Mouse (Mus musculus): Measurements from ENCODE around the gene 1700025G04Rik. TPM values are rescaled to one million over a fixed set of nuclear protein-coding genes. Genes with fewer than 3 reads are reported as not detected.
A peak's percentile ranks its signal among the peaks of the same experiment; 100 is the strongest.

The 1700025G04Rik gene
- polyA plus RNA-seq, 1 experiment from 2014 or later: 38.4 TPM

DNA sequence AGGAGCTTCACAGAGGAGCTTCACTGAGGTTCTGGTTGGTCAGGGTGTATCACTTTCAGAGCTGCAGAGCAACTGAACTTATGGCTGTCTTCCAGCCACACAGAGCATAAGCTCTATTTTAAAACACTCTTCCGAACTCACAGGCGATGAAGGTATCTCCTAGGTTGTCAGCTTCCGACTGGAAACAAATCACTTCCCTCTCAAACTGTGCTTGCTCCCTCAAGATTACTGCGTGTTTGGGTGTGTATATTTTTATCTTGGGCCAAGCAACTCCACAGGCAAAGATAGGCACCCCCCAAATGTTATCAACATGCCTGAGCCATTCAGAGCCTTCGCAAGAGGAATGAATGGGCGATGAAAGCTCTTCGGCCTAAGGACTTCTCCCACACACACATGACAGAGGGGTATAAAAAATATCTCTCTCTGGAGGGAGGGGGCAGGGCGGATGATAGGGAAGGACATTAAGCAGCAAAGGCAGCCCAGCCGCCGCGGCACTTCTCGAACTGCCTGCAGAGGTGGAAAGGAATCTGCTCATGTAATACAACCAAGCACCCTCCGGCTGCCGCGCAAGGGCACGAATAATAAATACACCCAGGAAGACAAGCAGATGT lies 1.0 kb downstream of the 1700025G04Rik start:
- H3K9ac ChIP-seq (replicated peaks): peak overlapping the region; percentile 92
- WGBS: 3% methylated on average over 16 of the region's 16 CpGs
- no peaks in the 10 kb centered on the region for H3K27me3 ChIP-seq
- H3K4me3 ChIP-seq: peak overlapping the region; percentile 73
- H3K36me3 ChIP-seq: no peaks in the 10 kb centered on the region
- peaks cover 56% of the 10 kb centered on the region for H3K4me1 ChIP-seq
- ATAC-seq (ENCODE audit: low FRiP score, low read depth): no peak
- H3K4me2 ChIP-seq (replicated peaks): peak overlapping the region; percentile 80
- H3K27ac ChIP-seq (replicated peaks): peak overlapping the region; percentile 96
- H3K9me3 ChIP-seq: no peaks in the 10 kb centered on the region

DNA sequence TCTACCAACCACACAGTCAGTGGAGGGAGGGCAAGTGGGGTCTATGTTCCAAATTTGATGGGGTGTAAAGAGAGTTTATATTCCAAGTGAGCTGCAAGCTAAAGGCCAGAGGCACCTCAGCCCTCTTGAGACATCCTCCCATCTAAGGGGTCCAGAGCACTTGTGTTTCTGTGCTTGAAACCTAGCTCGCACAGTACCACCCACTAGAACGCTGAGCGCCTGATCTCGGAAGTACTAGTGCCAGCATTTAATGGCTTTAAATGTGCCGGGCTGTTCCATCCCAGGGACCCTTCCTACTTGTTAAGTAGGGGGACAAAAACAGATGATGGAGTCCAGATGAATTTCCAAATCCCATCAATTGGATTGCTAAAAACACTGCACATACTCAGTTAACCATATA lies 1.9 kb downstream of the 1700025G04Rik start:
- WGBS: 57% methylated on average over 5 of the region's 5 CpGs
- H3K9ac ChIP-seq (replicated peaks): peak overlapping the region; percentile 92

DNA sequence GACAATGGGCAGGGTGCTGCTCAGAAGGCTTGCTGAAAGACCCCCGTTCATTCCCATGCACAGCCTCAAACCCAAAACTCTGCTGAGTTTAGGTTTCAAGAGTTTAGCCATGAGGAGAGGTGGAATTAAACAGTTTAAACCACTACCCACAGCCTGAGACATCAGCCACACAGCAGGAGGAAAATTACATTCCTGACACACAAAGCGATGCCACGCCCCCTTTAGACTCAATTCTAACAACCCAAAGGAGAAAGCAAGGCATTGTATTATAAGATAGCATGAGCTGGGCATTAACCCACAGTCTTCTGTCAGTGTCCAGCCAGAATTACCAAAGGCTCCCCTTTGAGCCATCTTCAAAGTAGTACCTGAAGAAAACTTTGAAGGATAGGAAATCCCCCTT lies 3.0 kb downstream of the 1700025G04Rik start:
- H3K27me3 ChIP-seq: no peaks in the 10 kb centered on the region
- H3K27ac ChIP-seq (replicated peaks): no peak overlapping the region
- H3K36me3 ChIP-seq: no peaks in the 10 kb centered on the region
- H3K4me1 ChIP-seq: peaks cover 73% of the 10 kb centered on the region
- H3K9me3 ChIP-seq: no peaks in the 10 kb centered on the region
- H3K4me3 ChIP-seq: 0 out of 2 replicates have a peak overlapping the region, but pooled peaks have one; percentile 10
- H3K9ac ChIP-seq (replicated peaks): no peak overlapping the region
- H3K4me2 ChIP-seq (replicated peaks): peak overlapping the region; percentile 80
- WGBS: 29% methylated on average over 3 of the region's 3 CpGs
- no peak for ATAC-seq (ENCODE audit: low FRiP score, low read depth)

More for the DNA sequence above, 1.9 kb downstream of the 1700025G04Rik start:
- Histone ChIP-seq H3K4me2 (replicated peaks) (peak overlapping the region; percentile 80), H3K9me3 (no peaks in the 10 kb centered on the region), H3K4me3 (peak overlapping the region; percentile 73), H3K27ac (replicated peaks) (no peak overlapping the region), H3K27me3 (no peaks in the 10 kb centered on the region), H3K4me1 (peaks cover 63% of the 10 kb centered on the region), H3K36me3 (no peaks in the 10 kb centered on the region)
- no peak for ATAC-seq (ENCODE audit: low FRiP score, low read depth)

DNA sequence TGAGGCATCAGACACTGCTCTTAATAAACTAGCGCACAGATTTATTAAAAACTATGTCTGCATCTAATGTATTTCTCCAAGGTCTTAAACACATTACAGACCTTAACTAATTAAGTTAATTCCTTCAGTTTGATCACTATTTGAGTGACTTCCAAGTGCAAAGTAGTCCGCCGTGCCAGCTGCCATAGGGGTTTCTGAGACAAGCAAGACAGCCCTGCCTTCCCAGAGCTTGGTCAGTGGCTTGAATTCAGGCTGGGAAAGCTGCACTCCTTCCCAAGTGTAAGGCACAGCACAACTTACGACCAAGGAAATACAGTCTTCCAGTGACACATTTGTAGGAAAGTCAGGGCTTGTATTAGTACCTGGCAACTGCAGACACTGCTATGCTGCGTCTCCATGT lies 4.4 kb downstream of the 1700025G04Rik start:
- Histone ChIP-seq H3K9ac (replicated peaks) (no peak overlapping the region), H3K4me3 (no peak overlapping the region), H3K36me3 (no peaks in the 10 kb centered on the region), H3K27me3 (no peaks in the 10 kb centered on the region), H3K27ac (replicated peaks) (no peak overlapping the region), H3K4me2 (replicated peaks) (0 out of 2 replicates have a peak overlapping the region, but pooled peaks have one; percentile 15), H3K4me1 (peaks cover 66% of the 10 kb centered on the region), H3K9me3 (no peaks in the 10 kb centered on the region)
- no peak for ATAC-seq (ENCODE audit: low FRiP score, low read depth)
- 79% methylated on average over 5 of the region's 5 CpGs for WGBS

DNA sequence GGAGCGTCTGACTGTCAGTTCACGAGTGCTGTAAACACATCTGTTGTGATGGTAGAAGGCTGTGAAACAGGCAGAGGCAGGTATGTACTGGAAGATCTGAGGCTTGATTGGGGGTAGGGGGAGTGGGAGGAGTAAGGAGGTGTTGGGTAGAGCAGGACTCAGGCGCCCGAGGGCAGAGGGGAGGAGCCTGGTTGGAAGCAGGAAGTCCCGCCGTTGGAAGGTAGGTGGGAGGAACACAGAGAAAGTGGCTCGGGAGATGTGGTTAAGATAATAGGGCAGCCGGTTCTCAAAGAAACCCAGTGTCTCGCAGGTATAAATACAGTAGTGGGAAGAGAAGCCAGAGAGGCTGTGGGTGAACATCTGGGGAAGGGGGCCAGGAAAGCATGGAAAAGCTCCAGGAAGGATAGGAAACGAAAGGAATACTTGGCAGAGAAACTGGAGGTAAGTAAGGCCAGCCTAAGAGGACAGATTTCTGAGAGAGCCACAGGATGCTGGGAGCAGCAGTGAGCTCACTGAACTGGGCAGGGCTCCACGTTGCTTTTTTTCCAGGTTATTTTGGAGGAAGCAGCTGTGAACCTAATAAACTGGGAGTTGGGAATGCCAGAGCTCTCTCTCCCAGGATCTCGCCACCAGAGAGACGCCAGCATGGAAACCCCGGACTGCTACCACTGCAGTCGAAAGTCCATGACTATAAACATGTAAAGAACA lies 5.1 kb downstream of the 1700025G04Rik start:
- no peak overlapping the region for H3K4me3 ChIP-seq
- H3K4me1 ChIP-seq: peaks cover 66% of the 10 kb centered on the region
- no peak overlapping the region for H3K9ac ChIP-seq (replicated peaks)
- H3K4me2 ChIP-seq (replicated peaks): peak overlapping the region; percentile 15; the same call in 1 of the 2 replicates
- H3K9me3 ChIP-seq: no peaks in the 10 kb centered on the region
- H3K27me3 ChIP-seq: no peaks in the 10 kb centered on the region
- ATAC-seq (ENCODE audit: low FRiP score, low read depth): no peak
- 32% methylated on average over 15 of the region's 15 CpGs for WGBS
- no peaks in the 10 kb centered on the region for H3K36me3 ChIP-seq
- no peak overlapping the region for H3K27ac ChIP-seq (replicated peaks)

DNA sequence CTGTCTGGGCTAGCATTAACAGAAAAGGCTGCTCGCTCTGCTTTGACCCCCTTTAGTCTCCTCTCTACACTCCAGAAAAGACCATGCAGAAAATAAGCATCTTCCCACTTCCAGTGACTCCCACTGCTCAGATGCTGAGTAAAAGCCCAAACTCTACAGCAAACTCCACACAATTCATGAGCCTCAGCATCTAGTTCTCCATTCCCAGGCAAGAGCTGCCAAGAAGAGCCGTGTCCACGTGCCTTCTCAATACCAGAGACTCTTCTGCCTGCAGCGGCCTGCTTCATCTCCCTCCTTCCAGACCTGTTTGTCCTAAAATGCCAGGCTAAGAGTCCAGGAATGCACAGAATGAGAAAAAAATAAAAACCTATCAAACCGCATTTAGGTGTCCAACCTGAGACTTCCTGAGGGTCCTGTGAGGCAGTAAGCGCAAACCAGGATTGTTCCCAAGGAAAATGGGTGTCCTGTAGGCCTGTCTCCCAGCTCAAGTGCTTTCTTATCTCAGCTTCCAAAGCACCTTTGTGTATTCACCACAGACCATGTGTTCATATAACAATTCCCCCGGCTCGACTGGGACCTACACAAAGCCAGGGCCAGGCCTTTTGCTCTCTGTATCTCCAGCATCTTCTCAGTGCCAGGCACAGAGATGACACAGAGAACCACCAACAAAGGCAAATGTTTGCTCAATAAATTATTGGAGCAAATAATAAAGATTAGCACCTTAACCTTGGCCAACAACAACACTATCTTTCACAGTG lies 7.8 kb downstream of the 1700025G04Rik start:
- H3K9ac ChIP-seq (replicated peaks): no peak overlapping the region
- no peak for ATAC-seq (ENCODE audit: low FRiP score, low read depth)
- no peak overlapping the region for H3K4me3 ChIP-seq
- no peaks in the 10 kb centered on the region for H3K9me3 ChIP-seq
- 0 out of 2 replicates have a peak, but pooled peaks cover 2% of the 10 kb centered on the region for H3K36me3 ChIP-seq
- no peaks in the 10 kb centered on the region for H3K27me3 ChIP-seq
- no peak overlapping the region for H3K4me2 ChIP-seq (replicated peaks)
- H3K27ac ChIP-seq (replicated peaks): peak overlapping the region; percentile 64
- WGBS: 80% methylated on average over 8 of the region's 8 CpGs
- peaks cover 51% of the 10 kb centered on the region for H3K4me1 ChIP-seq

DNA sequence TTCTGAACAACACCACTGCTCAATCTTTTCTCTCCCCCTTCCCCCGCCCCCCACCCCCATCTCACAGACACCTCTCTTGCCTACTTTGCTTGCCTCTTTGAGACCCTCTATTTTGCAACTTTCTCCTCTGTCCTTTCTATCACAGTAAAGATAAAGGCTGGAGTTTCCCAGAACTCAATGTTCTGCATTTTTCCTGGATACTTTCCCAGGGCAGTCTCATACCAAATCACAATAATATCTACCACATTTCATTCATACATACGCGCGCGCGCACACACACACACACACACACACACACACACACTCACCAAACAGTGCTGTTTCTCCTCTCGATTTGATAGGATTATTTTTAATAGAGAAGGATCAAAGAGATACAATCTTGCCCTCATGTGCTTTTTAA lies 8.8 kb downstream of the 1700025G04Rik start:
- Histone ChIP-seq H3K4me2 (replicated peaks) (no peak overlapping the region), H3K27ac (replicated peaks) (no peak overlapping the region), H3K4me3 (no peak overlapping the region), H3K4me1 (peaks cover 45% of the 10 kb centered on the region), H3K9ac (replicated peaks) (no peak overlapping the region), H3K27me3 (no peaks in the 10 kb centered on the region), H3K9me3 (no peaks in the 10 kb centered on the region), H3K36me3 (0 out of 2 replicates have a peak, but pooled peaks cover 2% of the 10 kb centered on the region)
- WGBS: 95% methylated on average over 7 of the region's 7 CpGs
- no peak for ATAC-seq (ENCODE audit: low FRiP score, low read depth)

DNA sequence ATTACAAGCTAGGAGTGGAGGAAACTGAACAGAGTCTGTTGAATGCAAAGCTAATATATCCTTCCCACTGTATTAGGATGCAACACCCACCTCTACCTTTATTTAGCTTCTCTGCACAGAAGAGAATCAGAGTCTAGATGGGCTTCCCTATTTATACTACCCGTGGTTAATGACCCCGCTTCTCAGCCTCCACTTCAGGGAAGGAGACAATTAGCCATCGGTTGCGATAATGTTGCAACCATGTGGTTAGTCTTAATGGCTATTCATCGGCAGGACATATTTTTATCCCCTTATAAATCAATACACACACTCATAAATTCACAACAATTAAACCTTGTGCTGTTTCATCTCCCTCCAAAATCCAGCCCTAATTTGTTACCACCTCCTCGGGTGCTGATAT lies 9.7 kb downstream of the 1700025G04Rik start:
- Histone ChIP-seq H3K4me1 (peaks cover 44% of the 10 kb centered on the region), H3K27ac (replicated peaks) (no peak overlapping the region), H3K9ac (replicated peaks) (no peak overlapping the region), H3K4me3 (no peak overlapping the region), H3K9me3 (no peaks in the 10 kb centered on the region), H3K27me3 (no peaks in the 10 kb centered on the region), H3K36me3 (0 out of 2 replicates have a peak, but pooled peaks cover 2% of the 10 kb centered on the region), H3K4me2 (replicated peaks) (no peak overlapping the region)
- WGBS: 85% methylated on average over 6 of the region's 6 CpGs
- no peak for ATAC-seq (ENCODE audit: low FRiP score, low read depth)

DNA sequence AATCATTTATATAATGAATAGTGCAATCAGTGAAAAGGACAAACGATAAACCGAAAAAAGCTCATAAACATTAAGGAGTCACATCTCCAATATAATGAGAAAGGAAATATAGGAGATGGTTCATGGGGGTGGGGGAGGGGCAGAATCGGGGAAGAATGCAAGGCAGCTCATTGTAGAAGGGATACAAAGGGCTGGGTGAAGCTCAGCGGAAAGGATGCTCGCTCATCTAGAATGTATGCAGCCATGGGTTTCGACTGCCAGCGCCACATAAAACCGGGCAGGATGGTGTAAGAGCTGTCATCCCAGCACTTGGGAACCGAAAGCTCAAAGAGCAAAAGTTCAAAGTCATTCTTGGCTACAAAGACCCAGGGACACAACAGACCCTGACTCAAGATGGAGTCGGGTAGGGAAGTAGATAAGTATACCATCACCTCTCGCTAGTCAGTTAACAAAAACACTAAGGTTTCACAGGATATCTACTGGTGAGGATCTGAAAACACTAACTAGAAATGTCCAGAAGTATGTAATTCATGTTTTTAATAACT lies 12.7 kb downstream of the 1700025G04Rik start:
- ATAC-seq (ENCODE audit: low FRiP score, low read depth): no peak
- Histone ChIP-seq H3K27ac (replicated peaks) (peak overlapping the region; percentile 60), H3K36me3 (0 out of 2 replicates have a peak, but pooled peaks cover 2% of the 10 kb centered on the region), H3K9ac (replicated peaks) (no peak overlapping the region), H3K27me3 (no peaks in the 10 kb centered on the region), H3K4me2 (replicated peaks) (peak overlapping the region; percentile 25; the same call in 1 of the 2 replicates), H3K9me3 (no peaks in the 10 kb centered on the region), H3K4me1 (peaks cover 21% of the 10 kb centered on the region), H3K4me3 (no peak overlapping the region)
- 47% methylated on average over 11 of the region's 11 CpGs for WGBS

DNA sequence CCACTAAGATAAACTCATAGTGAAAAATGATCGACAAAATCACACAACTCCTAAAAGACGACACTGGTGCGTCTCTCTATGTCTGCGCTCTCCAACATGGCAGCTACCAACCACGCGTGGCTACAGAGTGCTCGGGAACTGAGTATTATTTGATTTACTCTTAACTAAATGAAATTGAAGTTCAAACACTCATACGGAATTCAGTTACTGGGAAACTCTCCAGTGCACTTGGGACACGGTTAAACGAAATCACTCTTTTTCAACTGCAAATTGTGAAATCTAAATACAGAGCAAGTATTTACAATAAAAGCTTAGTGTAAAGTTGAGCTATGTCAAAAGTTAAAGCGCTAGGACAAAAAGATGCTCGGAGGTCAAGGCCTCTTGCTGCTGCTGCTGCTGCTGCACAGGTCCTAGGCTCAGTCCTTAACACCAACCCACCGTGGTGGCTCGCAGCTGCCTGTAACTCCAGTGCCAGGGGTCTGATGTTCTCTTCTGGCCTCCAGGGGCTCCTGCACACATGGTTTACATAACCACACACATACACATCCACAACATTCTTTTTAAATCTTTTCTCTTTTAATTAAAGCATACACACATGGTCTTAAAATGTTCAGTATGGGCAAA lies 13.6 kb downstream of the 1700025G04Rik start:
- Histone ChIP-seq H3K27me3 (no peaks in the 10 kb centered on the region), H3K36me3 (0 out of 2 replicates have a peak, but pooled peaks cover 2% of the 10 kb centered on the region), H3K9me3 (no peaks in the 10 kb centered on the region), H3K4me2 (replicated peaks) (no peak overlapping the region), H3K4me1 (peaks cover 19% of the 10 kb centered on the region), H3K9ac (replicated peaks) (no peak overlapping the region), H3K27ac (replicated peaks) (no peak overlapping the region), H3K4me3 (no peak overlapping the region)
- peak; percentile 17; the same call in 1 of the 2 replicates for ATAC-seq (ENCODE audit: low FRiP score, low read depth)
- 83% methylated on average over 14 of the region's 14 CpGs for WGBS

DNA sequence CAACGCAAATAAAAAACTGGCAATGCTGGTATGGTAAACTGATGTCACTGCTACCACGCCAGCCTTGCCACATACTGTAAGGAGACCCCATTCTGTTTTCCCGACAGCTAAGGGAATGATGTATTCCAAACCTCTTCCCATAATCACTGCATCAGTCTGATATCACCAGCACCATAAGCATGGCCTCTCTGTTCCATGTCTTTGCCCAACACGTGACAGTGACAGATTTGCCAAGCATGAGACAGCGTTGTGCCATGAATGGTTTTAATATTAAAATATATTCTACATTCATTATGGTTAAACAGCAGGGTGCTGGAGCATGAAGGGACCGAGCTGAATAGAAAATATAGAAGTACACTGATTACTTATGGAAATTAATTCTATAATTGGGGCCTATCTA lies 14.2 kb downstream of the 1700025G04Rik start:
- ATAC-seq (ENCODE audit: low FRiP score, low read depth): peak; percentile 32; the same call in 1 of the 2 replicates
- no peak overlapping the region for H3K4me2 ChIP-seq (replicated peaks)
- no peak overlapping the region for H3K4me3 ChIP-seq
- H3K27me3 ChIP-seq: no peaks in the 10 kb centered on the region
- no peak overlapping the region for H3K27ac ChIP-seq (replicated peaks)
- peaks cover 19% of the 10 kb centered on the region for H3K4me1 ChIP-seq
- 72% methylated on average over 6 of the region's 6 CpGs for WGBS
- no peak overlapping the region for H3K9ac ChIP-seq (replicated peaks)
- no peaks in the 10 kb centered on the region for H3K9me3 ChIP-seq
- H3K36me3 ChIP-seq: 0 out of 2 replicates have a peak, but pooled peaks cover 2% of the 10 kb centered on the region
